Mouse (Mus musculus): ENCODE results near the gene Ccdc32. TPM values are rescaled to one million over a fixed set of nuclear protein-coding genes. Genes with fewer than 3 reads are reported as not detected.
A peak's percentile ranks its signal among the peaks of the same experiment; 100 is the strongest.
"Not testable (repeated sequence)": the region's sequence is repeated elsewhere in the genome, so short reads cannot be mapped to it uniquely, and the experiment has no call there.

Ccdc32 gene
- polyA plus RNA-seq, 1 experiment, result 11.9 TPM

GRCm38 (mm10) chr2:119024536-119025238 is 4.5 kb downstream of the Ccdc32 start:
- peaks cover 3% of the 10 kb centered on the region for H3K36me3 ChIP-seq (ENCODE audit: control insufficient read depth, insufficient read depth, low read length)
- DNase-seq, result no peak
- WGBS, result 73% methylated on average over 9 of the region's 9 CpGs
- peak; percentile 56 for TF ChIP-seq CTCF (conservative IDR thresholded peaks at IDR 0.05; ENCODE audit: insufficient read depth, insufficient read length, low read depth, low read length)
- no peak for TF ChIP-seq POLR2A (IDR thresholded peaks at IDR 0.05; ENCODE audit: low read depth, low read length)
- no peak overlapping the region for H3K27ac ChIP-seq (ENCODE audit: insufficient read depth, low read depth, low read length)
- H3K4me3 ChIP-seq (ENCODE audit: insufficient read depth, low read depth, low read length), result no peak overlapping the region
- H3K27me3 ChIP-seq (replicated peaks; ENCODE audit: control insufficient read depth, insufficient read depth, low read length), result no peaks in the 10 kb centered on the region
- peaks cover 9% of the 10 kb centered on the region for H3K4me1 ChIP-seq (ENCODE audit: control insufficient read depth, insufficient read depth, low read length)

- WGBS, result 96% methylated on average over 6 of the region's 6 CpGs
- Histone ChIP-seq H3K4me1 (ENCODE audit: control insufficient read depth, insufficient read depth, low read length) (peaks cover 5% of the 10 kb centered on the region), H3K27ac (ENCODE audit: insufficient read depth, low read depth, low read length) (no peak overlapping the region), H3K36me3 (ENCODE audit: control insufficient read depth, insufficient read depth, low read length) (peaks cover 8% of the 10 kb centered on the region), H3K4me3 (ENCODE audit: insufficient read depth, low read depth, low read length) (no peak overlapping the region), H3K27me3 (replicated peaks; ENCODE audit: control insufficient read depth, insufficient read depth, low read length) (no peaks in the 10 kb centered on the region)
- no peak for TF ChIP-seq CTCF (conservative IDR thresholded peaks at IDR 0.05; ENCODE audit: insufficient read depth, insufficient read length, low read depth, low read length)
- TF ChIP-seq POLR2A (IDR thresholded peaks at IDR 0.05; ENCODE audit: low read depth, low read length), result no peak
- DNase-seq, result no peak
Observed at GRCm38 (mm10) chr2:119023154-119023660, 6.0 kb downstream of the Ccdc32 start.

- 73% methylated on average over 4 of the region's 4 CpGs for WGBS
- no peak overlapping the region for H3K4me3 ChIP-seq (ENCODE audit: insufficient read depth, low read depth, low read length)
- peaks cover 8% of the 10 kb centered on the region for H3K36me3 ChIP-seq (ENCODE audit: control insufficient read depth, insufficient read depth, low read length)
- no peak overlapping the region for H3K27ac ChIP-seq (ENCODE audit: insufficient read depth, low read depth, low read length)
- H3K4me1 ChIP-seq (ENCODE audit: control insufficient read depth, insufficient read depth, low read length), result peaks cover 5% of the 10 kb centered on the region
- no peak for DNase-seq
- no peaks in the 10 kb centered on the region for H3K27me3 ChIP-seq (replicated peaks; ENCODE audit: control insufficient read depth, insufficient read depth, low read length)
- TF ChIP-seq CTCF (conservative IDR thresholded peaks at IDR 0.05; ENCODE audit: insufficient read depth, insufficient read length, low read depth, low read length) (no peak), POLR2A (IDR thresholded peaks at IDR 0.05; ENCODE audit: low read depth, low read length) (no peak)
Observed at GRCm38 (mm10) chr2:119019538-119019937, 9.7 kb downstream of the Ccdc32 start.

GRCm38 (mm10) chr2:119019131-119019530 is 10.1 kb downstream of the Ccdc32 start:
- peaks cover 8% of the 10 kb centered on the region for H3K36me3 ChIP-seq (ENCODE audit: control insufficient read depth, insufficient read depth, low read length)
- peaks cover 5% of the 10 kb centered on the region for H3K4me1 ChIP-seq (ENCODE audit: control insufficient read depth, insufficient read depth, low read length)
- DNase-seq, result no peak
- TF ChIP-seq POLR2A (IDR thresholded peaks at IDR 0.05; ENCODE audit: low read depth, low read length) (no peak), CTCF (conservative IDR thresholded peaks at IDR 0.05; ENCODE audit: insufficient read depth, insufficient read length, low read depth, low read length) (no peak)
- no peak overlapping the region for H3K4me3 ChIP-seq (ENCODE audit: insufficient read depth, low read depth, low read length)
- no peaks in the 10 kb centered on the region for H3K27me3 ChIP-seq (replicated peaks; ENCODE audit: control insufficient read depth, insufficient read depth, low read length)
- H3K27ac ChIP-seq (ENCODE audit: insufficient read depth, low read depth, low read length), result no peak overlapping the region
- 61% methylated on average over 5 of the region's 5 CpGs for WGBS

GRCm38 (mm10) chr2:119018391-119019122 is 10.6 kb downstream of the Ccdc32 start:
- H3K27ac ChIP-seq (ENCODE audit: insufficient read depth, low read depth, low read length), result no peak overlapping the region
- H3K27me3 ChIP-seq (replicated peaks; ENCODE audit: control insufficient read depth, insufficient read depth, low read length), result no peaks in the 10 kb centered on the region
- no peak for DNase-seq
- peaks cover 5% of the 10 kb centered on the region for H3K4me1 ChIP-seq (ENCODE audit: control insufficient read depth, insufficient read depth, low read length)
- peaks cover 8% of the 10 kb centered on the region for H3K36me3 ChIP-seq (ENCODE audit: control insufficient read depth, insufficient read depth, low read length)
- no peak overlapping the region for H3K4me3 ChIP-seq (ENCODE audit: insufficient read depth, low read depth, low read length)
- no peak for TF ChIP-seq POLR2A (IDR thresholded peaks at IDR 0.05; ENCODE audit: low read depth, low read length)
- TF ChIP-seq CTCF (conservative IDR thresholded peaks at IDR 0.05; ENCODE audit: insufficient read depth, insufficient read length, low read depth, low read length), result no peak
- WGBS, result 65% methylated on average over 22 of the region's 22 CpGs

GRCm38 (mm10) chr2:119017647-119018046 is 11.5 kb downstream of the Ccdc32 start:
- Histone ChIP-seq H3K27me3 (replicated peaks; ENCODE audit: control insufficient read depth, insufficient read depth, low read length) (no peaks in the 10 kb centered on the region), H3K36me3 (ENCODE audit: control insufficient read depth, insufficient read depth, low read length) (peaks cover 8% of the 10 kb centered on the region), H3K27ac (ENCODE audit: insufficient read depth, low read depth, low read length) (no peak overlapping the region), H3K4me1 (ENCODE audit: control insufficient read depth, insufficient read depth, low read length) (peaks cover 5% of the 10 kb centered on the region), H3K4me3 (ENCODE audit: insufficient read depth, low read depth, low read length) (no peak overlapping the region)
- TF ChIP-seq POLR2A (IDR thresholded peaks at IDR 0.05; ENCODE audit: low read depth, low read length) (no peak), CTCF (conservative IDR thresholded peaks at IDR 0.05; ENCODE audit: insufficient read depth, insufficient read length, low read depth, low read length) (0 out of 2 replicates have a peak, but pooled peaks have one; percentile 1)
- no peak for DNase-seq
- WGBS, result 95% methylated on average over 3 of the region's 3 CpGs

GRCm38 (mm10) chr2:119016312-119016711 is 12.9 kb downstream of the Ccdc32 start:
- not testable (repeated sequence) for DNase-seq; H3K27ac ChIP-seq (ENCODE audit: insufficient read depth, low read depth, low read length)

More at GRCm38 (mm10) chr2:119016312-119016711, 12.9 kb downstream of the Ccdc32 start:
- not testable (repeated sequence) for H3K27me3 ChIP-seq (replicated peaks; ENCODE audit: control insufficient read depth, insufficient read depth, low read length); H3K36me3 ChIP-seq (ENCODE audit: control insufficient read depth, insufficient read depth, low read length); H3K4me3 ChIP-seq (ENCODE audit: insufficient read depth, low read depth, low read length); H3K4me1 ChIP-seq (ENCODE audit: control insufficient read depth, insufficient read depth, low read length)
- 77% methylated on average over 4 of the region's 4 CpGs for WGBS
